Mouse (Mus musculus): Measurements from ENCODE around the gene Aunip.

Gene Aunip

GRCm38 (mm10) chr4:134553631-134554030 lies 42.8 kb downstream of the Aunip start:
- no peak for DNase-seq (ENCODE audit: low spot score in 2 of 2)

- DNase-seq (ENCODE audit: low spot score in 2 of 2), result peak in 1 of 2 experiments; percentile 66
These were observed 45.3 kb downstream of the Aunip start for GRCm38 (mm10) chr4:134555956-134556580.

GRCm38 (mm10) chr4:134557626-134558249 lies 46.9 kb downstream of the Aunip start:
- DNase-seq (ENCODE audit: low spot score in 2 of 2), result peak in 1 of 2 experiments; percentile 43

- DNase-seq (ENCODE audit: low spot score in 2 of 2), result no peak
These were observed 47.8 kb downstream of the Aunip start for GRCm38 (mm10) chr4:134558570-134559113.

GRCm38 (mm10) chr4:134559154-134559553 lies 48.4 kb downstream of the Aunip start:
- DNase-seq (ENCODE audit: low spot score in 2 of 2), result no peak

- no peak for DNase-seq (ENCODE audit: low spot score in 2 of 2)
These were observed 49.9 kb downstream of the Aunip start for GRCm38 (mm10) chr4:134560699-134561098.

GRCm38 (mm10) chr4:134562014-134562413 lies 51.2 kb downstream of the Aunip start:
- no peak for DNase-seq (ENCODE audit: low spot score in 2 of 2)

GRCm38 (mm10) chr4:134563624-134564023 lies 52.8 kb downstream of the Aunip start:
- DNase-seq (ENCODE audit: low spot score in 2 of 2), result no peak

- DNase-seq (ENCODE audit: low spot score in 2 of 2), result no peak
These were observed 53.3 kb downstream of the Aunip start for GRCm38 (mm10) chr4:134564093-134564492.

GRCm38 (mm10) chr4:134567377-134568226 lies 56.8 kb downstream of the Aunip start:
- DNase-seq (ENCODE audit: low spot score in 2 of 2), result no peak

- DNase-seq (ENCODE audit: low spot score in 2 of 2), result peak in 1 of 2 experiments; percentile 59
These were observed 58.4 kb downstream of the Aunip start for GRCm38 (mm10) chr4:134569205-134569604.

GRCm38 (mm10) chr4:134569831-134570230 lies 59.0 kb downstream of the Aunip start:
- DNase-seq (ENCODE audit: low spot score in 2 of 2), result no peak

- DNase-seq (ENCODE audit: low spot score in 2 of 2), result no peak
These were observed 60.1 kb downstream of the Aunip start for GRCm38 (mm10) chr4:134570704-134571451.

- no peak for DNase-seq (ENCODE audit: low spot score in 2 of 2)
These were observed 61.9 kb downstream of the Aunip start for GRCm38 (mm10) chr4:134572449-134573300.
